Mouse (Mus musculus): ENCODE data around the gene Kif6.

- TF ChIP-seq POLR2A (IDR thresholded peaks at IDR 0.05; ENCODE audit: low read depth, low read length) (no peak), CTCF (conservative IDR thresholded peaks at IDR 0.05; ENCODE audit: insufficient read depth, insufficient read length, low read depth, low read length) (no peak)
These were observed 114.9 kb downstream of the Kif6 start for GRCm38 (mm10) chr17:49729856-49730255.
